Mouse (Mus musculus) spleen, adult 2 months (tissue): ENCODE data around the gene Rapgef3. TPM values are rescaled to one million over a fixed set of nuclear protein-coding genes. Genes with fewer than 3 reads are reported as not detected.

ENCODE experiments used
- DNase-seq, 2 experiments: peaks; one replicate each; pipeline versions ENCODE4 v3.0.0 to v3.0.0-alpha.2; 2012 to 2021; ENCODE audit warnings: low spot score in 2 of 2, low read depth in 1 of 2
- H3K27ac ChIP-seq: fragments of 200-500 bp; 2 replicates; pipeline ENCODE4 v1.5.1; 2012; ENCODE audit warnings: low read length, inconsistent platforms; ENCODE audit not compliant: insufficient read depth
- H3K27me3 ChIP-seq: fragments of 200-500 bp; 2 replicates; pipeline ENCODE4 v1.6.1; 2012; ENCODE audit warnings: mild to moderate bottlenecking, moderate library complexity, low read length, inconsistent platforms; ENCODE audit not compliant: control insufficient read depth, insufficient read depth
- H3K36me3 ChIP-seq: fragments of 200-500 bp; 2 replicates; pipeline ENCODE4 v1.6.1; 2012; ENCODE audit warnings: mild to moderate bottlenecking, low read length, inconsistent platforms; ENCODE audit not compliant: control insufficient read depth, insufficient read depth
- H3K4me1 ChIP-seq: fragments of 200-500 bp; 2 replicates; pipeline ENCODE4 v1.6.1; 2011; ENCODE audit warnings: inconsistent platforms; ENCODE audit not compliant: control insufficient read depth, insufficient read depth, insufficient read length
- H3K4me3 ChIP-seq: fragments of 200-500 bp; 2 replicates; pipeline ENCODE4 v1.5.1; 2011; ENCODE audit warnings: mild to moderate bottlenecking, inconsistent platforms; ENCODE audit not compliant: insufficient read depth, insufficient read length; ENCODE audit errors: extremely low read depth
- CTCF ChIP-seq: fragments of 200-500 bp; IDR thresholded peaks from 2 replicates; pipeline ENCODE4 v1.5.1; 2011; ENCODE audit warnings: mild to moderate bottlenecking, inconsistent platforms; ENCODE audit not compliant: insufficient read depth, insufficient read length, insufficient replicate concordance; ENCODE audit errors: extremely low read depth
- POLR2A ChIP-seq: fragments of 200-500 bp; IDR thresholded peaks from 2 replicates; pipeline ENCODE4 v1.6.1; 2011; ENCODE audit warnings: low read depth, low read length, inconsistent platforms
- WGBS: fragments of 180-500 bp; shearing (Covaris S2); methylation state at CpG from one replicate; pipeline ENCODE4 v1.1.7; 2018; 5-methylcytosine and 5-hydroxymethylcytosine counted together
- polyA plus RNA-seq: library from polyadenylated mRNA; depleted of rRNA; stranded (reverse); fragments of >200 nt; gene quantifications from 2 replicates; pipeline ENCODE4 v1.2.3, GENCODE M21; 2012

Rapgef3 gene
- polyA plus RNA-seq, 1 experiment = 28.8 TPM

GRCm38 (mm10) chr15:97754476-97754875, 13.3 kb downstream of the Rapgef3 start:
- H3K27me3 ChIP-seq = no peaks in the 10 kb centered on the region
- peaks cover 14% of the 10 kb centered on the region; the same call in 1 of the 2 replicates for H3K4me1 ChIP-seq
- TF ChIP-seq POLR2A = no peak
- no peak for TF ChIP-seq CTCF
- no peak overlapping the region for H3K27ac ChIP-seq
- no peak overlapping the region for H3K4me3 ChIP-seq
- DNase-seq = no peak
- WGBS = 70% methylated on average over 6 of the region's 6 CpGs
- no peaks in the 10 kb centered on the region for H3K36me3 ChIP-seq

GRCm38 (mm10) chr15:97752491-97752890, 15.3 kb downstream of the Rapgef3 start:
- 92% methylated on average over 5 of the region's 5 CpGs for WGBS
- TF ChIP-seq CTCF = no peak
- TF ChIP-seq POLR2A = no peak
- Histone ChIP-seq H3K27me3 (no peaks in the 10 kb centered on the region), H3K36me3 (no peaks in the 10 kb centered on the region), H3K27ac (no peak overlapping the region), H3K4me3 (no peak overlapping the region), H3K4me1 (peaks cover 14% of the 10 kb centered on the region; the same call in 1 of the 2 replicates)
- no peak for DNase-seq

- DNase-seq = peak in 1 of 2 experiments; percentile 53
- Histone ChIP-seq H3K4me3 (no peak overlapping the region), H3K27ac (no peak overlapping the region), H3K4me1 (peaks cover 14% of the 10 kb centered on the region; the same call in 1 of the 2 replicates), H3K36me3 (no peaks in the 10 kb centered on the region), H3K27me3 (no peaks in the 10 kb centered on the region)
- TF ChIP-seq CTCF = peak; percentile 59; the same call in 1 of the 2 replicates
- TF ChIP-seq POLR2A = no peak
- 89% methylated on average over 2 of the region's 2 CpGs for WGBS
These were observed 16.1 kb downstream of the Rapgef3 start for GRCm38 (mm10) chr15:97751676-97752075.

- WGBS = 2% methylated on average over 12 of the region's 12 CpGs
- Histone ChIP-seq H3K36me3 (no peaks in the 10 kb centered on the region), H3K4me3 (no peak overlapping the region), H3K4me1 (peaks cover 15% of the 10 kb centered on the region; the same call in 1 of the 2 replicates), H3K27me3 (no peaks in the 10 kb centered on the region), H3K27ac (peak overlapping the region; percentile 14; the same call in 1 of the 2 replicates)
- TF ChIP-seq POLR2A (no peak), CTCF (no peak)
- DNase-seq = peak in 1 of 2 experiments; percentile 56
These were observed 17.1 kb downstream of the Rapgef3 start for GRCm38 (mm10) chr15:97750697-97751096.

GRCm38 (mm10) chr15:97749841-97750240, 17.9 kb downstream of the Rapgef3 start:
- 37% methylated on average over 13 of the region's 13 CpGs for WGBS
- DNase-seq = no peak
- Histone ChIP-seq H3K36me3 (no peaks in the 10 kb centered on the region), H3K4me1 (peaks cover 22% of the 10 kb centered on the region; the same call in 1 of the 2 replicates), H3K27ac (no peak overlapping the region), H3K4me3 (no peak overlapping the region), H3K27me3 (no peaks in the 10 kb centered on the region)
- no peak for TF ChIP-seq POLR2A
- TF ChIP-seq CTCF = no peak

GRCm38 (mm10) chr15:97749397-97749796, 18.4 kb downstream of the Rapgef3 start:
- Histone ChIP-seq H3K4me3 (no peak overlapping the region), H3K27me3 (no peaks in the 10 kb centered on the region), H3K36me3 (no peaks in the 10 kb centered on the region), H3K4me1 (peaks cover 23% of the 10 kb centered on the region; the same call in 1 of the 2 replicates), H3K27ac (no peak overlapping the region)
- TF ChIP-seq POLR2A (no peak), CTCF (no peak)
- DNase-seq = no peak
- 71% methylated on average over 9 of the region's 9 CpGs for WGBS

GRCm38 (mm10) chr15:97748964-97749363, 18.8 kb downstream of the Rapgef3 start:
- Histone ChIP-seq H3K4me1 (peaks cover 27% of the 10 kb centered on the region; the same call in 1 of the 2 replicates), H3K27me3 (no peaks in the 10 kb centered on the region), H3K4me3 (no peak overlapping the region), H3K36me3 (no peaks in the 10 kb centered on the region), H3K27ac (no peak overlapping the region)
- DNase-seq = no peak
- TF ChIP-seq POLR2A (no peak), CTCF (no peak)
- 82% methylated on average over 4 of the region's 4 CpGs for WGBS
